Mouse (Mus musculus) G1E (cell line): Measurements from ENCODE around the gene Pigs. TPM values are rescaled to one million over a fixed set of nuclear protein-coding genes. Genes with fewer than 3 reads are reported as not detected.
A peak's percentile ranks its signal among the peaks of the same experiment; 100 is the strongest.

ENCODE experiments used
- ATAC-seq: 2 replicates; pipeline ENCODE4 v1.8.0; 2016; ENCODE audit warnings: mild to moderate bottlenecking; ENCODE audit not compliant: insufficient number of reproducible peaks, poor library complexity, low FRiP score, severe bottlenecking; ENCODE audit errors: extremely low read depth
- DNase-seq: peaks from one replicate; pipeline ENCODE4 v3.0.0; 2012; ENCODE audit warnings: low spot score
- H3K27me3 ChIP-seq: 2 replicates; pipeline ENCODE4 v1.6.1; 2012; ENCODE audit warnings: mild to moderate bottlenecking, low read length, inconsistent platforms; ENCODE audit not compliant: insufficient read depth
- H3K36me3 ChIP-seq: replicated peaks from 2 replicates; pipeline ENCODE3; 2012; ENCODE audit warnings: mild to moderate bottlenecking, inconsistent platforms
- H3K4me1 ChIP-seq: 2 replicates; pipeline ENCODE4 v1.6.1; 2012; ENCODE audit warnings: low read depth, low read length, inconsistent platforms, mixed read lengths; ENCODE audit not compliant: insufficient read depth
- H3K4me3 ChIP-seq: 2 replicates; pipeline ENCODE4 v1.5.1; 2012; ENCODE audit warnings: low read depth, mild to moderate bottlenecking, inconsistent platforms, low read length, moderate library complexity, mixed read lengths
- H3K9me3 ChIP-seq: replicated peaks from 2 replicates; pipeline ENCODE4 v1.6.1; 2012; ENCODE audit warnings: inconsistent platforms
- CTCF ChIP-seq: IDR thresholded peaks from 2 replicates; pipeline ENCODE4 v1.5.1; 2012; ENCODE audit warnings: low read depth, low read length, inconsistent platforms, mixed read lengths
- GATA1 ChIP-seq: IDR thresholded peaks from 2 replicates; pipeline ENCODE4 v1.6.1; 2012; ENCODE audit warnings: borderline replicate concordance, low read length, inconsistent platforms, mixed read lengths
- GATA2 ChIP-seq: IDR thresholded peaks from 2 replicates; pipeline ENCODE4 v1.6.1; 2012; ENCODE audit warnings: low read depth, low read length, inconsistent platforms, borderline replicate concordance
- POLR2AphosphoS5 ChIP-seq: IDR thresholded peaks from 2 replicates; pipeline ENCODE4 v1.6.1; 2012; ENCODE audit warnings: low read depth, low read length, inconsistent platforms; ENCODE audit not compliant: insufficient replicate concordance
- TAL1 ChIP-seq: conservative IDR thresholded peaks from 2 replicates; pipeline ENCODE4 v1.6.1; 2012; ENCODE audit warnings: low read depth, low read length, inconsistent platforms, mixed read lengths
- polyA plus RNA-seq: library from polyadenylated mRNA; stranded (reverse); fragments of >175 nt; gene quantifications from 2 replicates; pipeline ENCODE4 v1.2.3, GENCODE M21; 2012
- total RNA-seq, 2 experiments: library from RNA; stranded (forward) in 1 of 2; stranded (reverse) in 1 of 2; fragments of 200-1000 nt in 1 of 2; fragments of >200 nt in 1 of 2; fragmentation: Nextera tagmentation in 1 of 2; gene quantifications; 2 replicates each; pipeline ENCODE4 v1.2.3; 2014 to 2017

The Pigs gene
- total and polyA plus RNA-seq, 3 experiments: 14.1 to 74.5 (median 30.5) TPM

DNA sequence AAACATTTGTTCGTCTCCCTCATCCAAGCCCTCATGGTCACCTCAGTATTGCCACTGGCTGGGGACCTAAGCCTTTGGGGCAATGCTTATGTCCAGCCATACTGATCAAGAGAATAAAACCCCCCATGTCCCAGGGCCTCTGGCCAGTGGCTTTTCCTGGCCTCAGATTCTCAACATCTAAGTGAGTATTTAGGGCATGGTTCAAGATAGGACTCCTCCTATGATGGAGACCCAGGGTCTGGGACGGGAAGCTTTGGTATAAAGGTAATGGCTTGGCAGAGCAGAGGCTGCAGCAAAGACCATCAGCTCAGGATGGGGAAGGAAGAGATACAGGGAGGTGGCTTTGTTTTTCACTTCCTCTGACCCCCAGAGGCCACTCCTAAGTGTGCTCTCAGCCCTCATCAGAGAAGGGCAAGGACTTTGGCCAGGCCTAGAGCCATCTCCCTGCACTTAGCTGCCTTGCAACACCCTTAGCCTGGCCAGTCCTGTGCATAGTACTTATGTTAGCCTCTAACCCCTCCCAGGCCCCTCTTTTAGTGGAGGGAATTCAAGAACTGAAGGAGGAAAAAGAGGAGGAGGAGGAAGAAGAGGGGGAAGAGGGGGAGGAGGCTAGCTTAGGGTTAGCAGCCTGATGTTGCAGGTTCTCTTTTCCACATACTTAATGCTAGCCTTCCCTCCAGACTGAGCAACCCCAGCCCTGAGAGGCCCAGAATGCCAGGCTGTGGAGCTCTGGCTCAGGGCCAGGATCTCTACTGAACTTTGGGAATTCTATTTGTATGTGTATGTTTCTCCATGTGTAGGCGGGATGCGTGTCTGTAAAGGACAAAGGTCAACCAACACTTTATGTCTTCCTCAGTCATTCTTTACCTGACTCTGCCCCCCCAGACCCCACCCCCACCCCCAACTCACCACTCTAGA is 21.5 kb downstream of the Pigs start:
- DNase-seq (no peak), ATAC-seq (no peak)
- Histone ChIP-seq H3K27me3 (peaks cover 11% of the 10 kb centered on the region), H3K4me3 (no peak overlapping the region), H3K4me1 (peaks cover 45% of the 10 kb centered on the region), H3K36me3 (peaks cover 5% of the 10 kb centered on the region), H3K9me3 (no peaks in the 10 kb centered on the region)
- TF ChIP-seq POLR2AphosphoS5 (no peak), CTCF (no peak), GATA1 (no peak), GATA2 (no peak), TAL1 (no peak)

DNA sequence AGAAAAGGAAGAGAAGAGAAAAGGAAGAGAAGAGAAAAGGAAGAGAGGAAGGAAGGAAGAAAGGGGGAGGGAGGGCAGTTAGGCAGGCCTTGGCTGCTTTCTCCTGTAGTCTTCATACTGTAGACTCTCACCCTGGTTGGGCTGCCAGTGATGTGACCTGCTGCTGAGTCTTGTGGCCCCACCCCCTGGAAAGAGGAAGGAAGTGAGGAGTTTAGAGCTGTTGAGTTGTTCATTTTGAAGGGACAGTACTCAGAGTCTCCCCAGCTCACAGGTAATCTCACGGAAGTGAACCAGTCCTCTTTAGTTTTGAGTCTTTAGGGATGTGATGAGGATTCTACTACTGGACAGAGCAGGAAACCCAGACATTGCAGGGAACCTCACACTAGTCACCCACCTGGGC is 24.9 kb downstream of the Pigs start:
- ATAC-seq: peak; percentile 15; the same call in 1 of the 2 replicates
- peaks cover 28% of the 10 kb centered on the region for H3K27me3 ChIP-seq
- H3K9me3 ChIP-seq: no peaks in the 10 kb centered on the region
- H3K36me3 ChIP-seq: peaks cover 5% of the 10 kb centered on the region
- TF ChIP-seq TAL1 (no peak), GATA2 (no peak), GATA1 (no peak), POLR2AphosphoS5 (no peak), CTCF (no peak)
- no peak overlapping the region for H3K4me3 ChIP-seq
- H3K4me1 ChIP-seq: peaks cover 16% of the 10 kb centered on the region
- DNase-seq: no peak

DNA sequence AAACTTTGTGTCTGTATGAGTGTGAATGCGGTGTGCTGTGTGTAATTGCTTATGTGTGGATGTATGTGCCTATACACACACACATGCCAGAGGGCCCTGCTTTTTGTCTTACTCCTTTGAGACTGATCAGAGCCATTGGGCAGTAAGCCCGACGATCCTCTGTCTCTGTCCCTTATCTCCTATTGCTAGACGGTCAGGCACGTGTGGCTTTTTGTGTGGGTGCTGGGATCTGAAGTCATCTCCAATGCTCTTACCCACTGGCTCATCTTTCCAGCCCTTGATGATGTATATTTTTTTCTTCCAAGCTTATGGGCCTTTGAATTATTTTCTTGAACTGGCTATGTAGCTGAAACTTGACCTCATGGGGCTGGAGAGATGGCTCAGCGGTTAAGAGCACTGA is 26.7 kb downstream of the Pigs start:
- peaks cover 26% of the 10 kb centered on the region for H3K4me1 ChIP-seq
- H3K9me3 ChIP-seq: no peaks in the 10 kb centered on the region
- H3K36me3 ChIP-seq: no peaks in the 10 kb centered on the region
- H3K27me3 ChIP-seq: peaks cover 28% of the 10 kb centered on the region
- H3K4me3 ChIP-seq: no peak overlapping the region
- ATAC-seq: no peak
- no peak for DNase-seq
- no peak for TF ChIP-seq CTCF
- TF ChIP-seq TAL1: no peak
- no peak for TF ChIP-seq GATA1
- no peak for TF ChIP-seq GATA2
- no peak for TF ChIP-seq POLR2AphosphoS5

- Histone ChIP-seq H3K27me3 (peaks cover 28% of the 10 kb centered on the region), H3K9me3 (no peaks in the 10 kb centered on the region), H3K4me3 (no peak overlapping the region), H3K4me1 (peaks cover 33% of the 10 kb centered on the region), H3K36me3 (no peaks in the 10 kb centered on the region)
- TF ChIP-seq CTCF (0 out of 2 replicates have a peak, but pooled peaks have one; percentile 40), POLR2AphosphoS5 (no peak)
- DNase-seq (no peak), ATAC-seq (no peak)
Observed at GRCm38 (mm10) chr11:78355471-78356238, 27.4 kb downstream of the Pigs start.

- Histone ChIP-seq H3K27me3 (peaks cover 33% of the 10 kb centered on the region), H3K4me3 (no peak overlapping the region), H3K9me3 (no peaks in the 10 kb centered on the region), H3K36me3 (no peaks in the 10 kb centered on the region), H3K4me1 (peaks cover 25% of the 10 kb centered on the region)
- no peak for TF ChIP-seq GATA2
- no peak for TF ChIP-seq GATA1
- peak; percentile 63 for TF ChIP-seq CTCF
- DNase-seq: no peak
- ATAC-seq: no peak
Observed at GRCm38 (mm10) chr11:78358330-78359007, 30.3 kb downstream of the Pigs start.

- no peaks in the 10 kb centered on the region for H3K36me3 ChIP-seq
- H3K4me3 ChIP-seq: peak overlapping the region; percentile 65
- H3K27me3 ChIP-seq: peaks cover 36% of the 10 kb centered on the region
- H3K9me3 ChIP-seq: no peaks in the 10 kb centered on the region
- TF ChIP-seq GATA1 (no peak), CTCF (peak; percentile 38), TAL1 (no peak), GATA2 (no peak), POLR2AphosphoS5 (no peak)
- peaks cover 22% of the 10 kb centered on the region for H3K4me1 ChIP-seq
- ATAC-seq (peak; percentile 54), DNase-seq (peak; percentile 75)
Observed at GRCm38 (mm10) chr11:78360125-78360788, 32.0 kb downstream of the Pigs start.
